Mouse (Mus musculus) cerebellum, adult 2 months (tissue): ENCODE data around the gene Fscn2.

Experiments used
- CTCF ChIP-seq: fragments of 200-500 bp; IDR thresholded peaks from 2 replicates; pipeline ENCODE4 v1.5.1; 2011; ENCODE audit warnings: low read depth, mild to moderate bottlenecking, control low read depth, low read length, moderate library complexity, borderline replicate concordance; ENCODE audit not compliant: insufficient read depth
- POLR2A ChIP-seq: fragments of 200-500 bp; IDR thresholded peaks from 2 replicates; pipeline ENCODE4 v1.6.1; 2011; ENCODE audit warnings: low read length, control low read depth, borderline replicate concordance; ENCODE audit not compliant: insufficient read depth

GRCm38 (mm10) chr11:120316690-120317254 lies 44.6 kb upstream of the Fscn2 start:
- TF ChIP-seq CTCF (no peak), POLR2A (no peak)
